Mouse (Mus musculus): ENCODE measurements around the gene BC016579. TPM values are rescaled to one million over a fixed set of nuclear protein-coding genes. Genes with fewer than 3 reads are reported as not detected.
A peak's percentile ranks its signal among the peaks of the same experiment; 100 is the strongest.

The BC016579 gene
- 0.08 and 0.19 TPM in 2 replicates for polyA plus RNA-seq (2012; rRNA removed)

- Histone ChIP-seq H3K4me1 (replicated peaks; ENCODE audit: control insufficient read depth, insufficient read depth, low read length) (peaks cover 11% of the 10 kb centered on the region), H3K4me3 (ENCODE audit: control insufficient read depth, insufficient read depth, low read length) (0 out of 2 replicates have a peak within 1 kb of the TSS, but pooled peaks have one; percentile 16), H3K27ac (ENCODE audit: control insufficient read depth, insufficient read depth, low read length) (no peak within 1 kb of the TSS), H3K36me3 (ENCODE audit: control insufficient read depth, insufficient read depth, low read length) (no peaks in the 10 kb centered on the region), H3K27me3 (ENCODE audit: control insufficient read depth, insufficient read depth, low read length) (no peaks in the 10 kb centered on the region)
- DNase-seq, result peak; percentile 14
- TF ChIP-seq CTCF (IDR thresholded peaks at IDR 0.05; ENCODE audit: borderline replicate concordance, control insufficient read depth, extremely low read depth, insufficient read depth, low read length, poor library complexity) (no peak), POLR2A (IDR thresholded peaks at IDR 0.05; ENCODE audit: control insufficient read depth, extremely low read depth, insufficient read depth, low read length, poor library complexity) (no peak)
- 19% methylated on average over 20 of the region's 20 CpGs for WGBS
Measured at GRCm38 (mm10) chr16:45653934-45654332, at the start of gene BC016579. Gene BC016579, minus strand, starts transcription at chr16:45654068.

- Histone ChIP-seq H3K4me3 (ENCODE audit: control insufficient read depth, insufficient read depth, low read length) (no peak overlapping the region), H3K27me3 (ENCODE audit: control insufficient read depth, insufficient read depth, low read length) (no peaks in the 10 kb centered on the region), H3K4me1 (replicated peaks; ENCODE audit: control insufficient read depth, insufficient read depth, low read length) (no peaks in the 10 kb centered on the region), H3K27ac (ENCODE audit: control insufficient read depth, insufficient read depth, low read length) (no peak overlapping the region), H3K36me3 (ENCODE audit: control insufficient read depth, insufficient read depth, low read length) (no peaks in the 10 kb centered on the region)
- DNase-seq, result no peak
- 84% methylated on average over 5 of the region's 5 CpGs for WGBS
- TF ChIP-seq POLR2A (IDR thresholded peaks at IDR 0.05; ENCODE audit: control insufficient read depth, extremely low read depth, insufficient read depth, low read length, poor library complexity) (no peak), CTCF (IDR thresholded peaks at IDR 0.05; ENCODE audit: borderline replicate concordance, control insufficient read depth, extremely low read depth, insufficient read depth, low read length, poor library complexity) (no peak)
Measured at GRCm38 (mm10) chr16:45699301-45699700, 45.4 kb upstream of the BC016579 start.

GRCm38 (mm10) chr16:45697996-45698395, 44.1 kb upstream of the BC016579 start:
- Histone ChIP-seq H3K27me3 (ENCODE audit: control insufficient read depth, insufficient read depth, low read length) (no peaks in the 10 kb centered on the region), H3K27ac (ENCODE audit: control insufficient read depth, insufficient read depth, low read length) (no peak overlapping the region), H3K4me1 (replicated peaks; ENCODE audit: control insufficient read depth, insufficient read depth, low read length) (no peaks in the 10 kb centered on the region), H3K4me3 (ENCODE audit: control insufficient read depth, insufficient read depth, low read length) (no peak overlapping the region), H3K36me3 (ENCODE audit: control insufficient read depth, insufficient read depth, low read length) (no peaks in the 10 kb centered on the region)
- no peak for DNase-seq
- WGBS, result 91% methylated on average over 6 of the region's 6 CpGs
- TF ChIP-seq POLR2A (IDR thresholded peaks at IDR 0.05; ENCODE audit: control insufficient read depth, extremely low read depth, insufficient read depth, low read length, poor library complexity) (no peak), CTCF (IDR thresholded peaks at IDR 0.05; ENCODE audit: borderline replicate concordance, control insufficient read depth, extremely low read depth, insufficient read depth, low read length, poor library complexity) (no peak)

GRCm38 (mm10) chr16:45695445-45696160, 41.7 kb upstream of the BC016579 start:
- no peaks in the 10 kb centered on the region for H3K4me1 ChIP-seq (replicated peaks; ENCODE audit: control insufficient read depth, insufficient read depth, low read length)
- TF ChIP-seq POLR2A (IDR thresholded peaks at IDR 0.05; ENCODE audit: control insufficient read depth, extremely low read depth, insufficient read depth, low read length, poor library complexity) (no peak), CTCF (IDR thresholded peaks at IDR 0.05; ENCODE audit: borderline replicate concordance, control insufficient read depth, extremely low read depth, insufficient read depth, low read length, poor library complexity) (no peak)
- no peak overlapping the region for H3K27ac ChIP-seq (ENCODE audit: control insufficient read depth, insufficient read depth, low read length)
- H3K27me3 ChIP-seq (ENCODE audit: control insufficient read depth, insufficient read depth, low read length), result no peaks in the 10 kb centered on the region
- H3K4me3 ChIP-seq (ENCODE audit: control insufficient read depth, insufficient read depth, low read length), result no peak overlapping the region
- WGBS, result 94% methylated on average over 9 of the region's 9 CpGs
- no peaks in the 10 kb centered on the region for H3K36me3 ChIP-seq (ENCODE audit: control insufficient read depth, insufficient read depth, low read length)
- DNase-seq, result no peak

- Histone ChIP-seq H3K27ac (ENCODE audit: control insufficient read depth, insufficient read depth, low read length) (no peak within 1 kb of the TSS), H3K36me3 (ENCODE audit: control insufficient read depth, insufficient read depth, low read length) (no peaks in the 10 kb centered on the region), H3K27me3 (ENCODE audit: control insufficient read depth, insufficient read depth, low read length) (no peaks in the 10 kb centered on the region), H3K4me3 (ENCODE audit: control insufficient read depth, insufficient read depth, low read length) (no peak within 1 kb of the TSS), H3K4me1 (replicated peaks; ENCODE audit: control insufficient read depth, insufficient read depth, low read length) (no peaks in the 10 kb centered on the region; the same call in 1 of the 2 replicates)
- whole genome bisulfite sequencing, result 47% methylated on average over 10 of the region's 10 CpGs
- no peak for TF ChIP-seq POLR2A (IDR thresholded peaks at IDR 0.05; ENCODE audit: control insufficient read depth, extremely low read depth, insufficient read depth, low read length, poor library complexity)
- no peak for DNase-seq
Measured at GRCm38 (mm10) chr16:45693558-45693957, 39.7 kb upstream of the BC016579 start, which contains the start of gene Tmprss7. Gene Tmprss7, minus strand, starts transcription at chr16:45693658.

GRCm38 (mm10) chr16:45692851-45693250, 39.0 kb upstream of the BC016579 start:
- no peaks in the 10 kb centered on the region for H3K27me3 ChIP-seq (ENCODE audit: control insufficient read depth, insufficient read depth, low read length)
- H3K36me3 ChIP-seq (ENCODE audit: control insufficient read depth, insufficient read depth, low read length), result no peaks in the 10 kb centered on the region
- H3K4me1 ChIP-seq (replicated peaks; ENCODE audit: control insufficient read depth, insufficient read depth, low read length), result no peaks in the 10 kb centered on the region; the same call in 1 of the 2 replicates
- no peak for DNase-seq
- 83% methylated on average over 3 of the region's 3 CpGs for WGBS
- no peak overlapping the region for H3K4me3 ChIP-seq (ENCODE audit: control insufficient read depth, insufficient read depth, low read length)
- TF ChIP-seq POLR2A (IDR thresholded peaks at IDR 0.05; ENCODE audit: control insufficient read depth, extremely low read depth, insufficient read depth, low read length, poor library complexity) (no peak), CTCF (IDR thresholded peaks at IDR 0.05; ENCODE audit: borderline replicate concordance, control insufficient read depth, extremely low read depth, insufficient read depth, low read length, poor library complexity) (no peak)
- H3K27ac ChIP-seq (ENCODE audit: control insufficient read depth, insufficient read depth, low read length), result no peak overlapping the region

All from thymus, adult 2 months (tissue).